Mouse (Mus musculus) erythroid progenitor cell, adult 5-6 weeks (primary cell): ENCODE results near the gene Usp17la. TPM values are rescaled to one million over a fixed set of nuclear protein-coding genes. Genes with fewer than 3 reads are reported as not detected.
"Not testable (repeated sequence)": the region's sequence is repeated elsewhere in the genome, so short reads cannot be mapped to it uniquely, and the experiment has no call there.

Experiments used
- ATAC-seq: replicated peaks from 2 replicates; pipeline ENCODE4 v1.8.0; 2016; ENCODE audit warnings: moderate number of reproducible peaks, mild to moderate bottlenecking, moderate TSS enrichment, inconsistent platforms; ENCODE audit not compliant: poor library complexity, low FRiP score, severe bottlenecking
- total RNA-seq, 2 experiments: library from RNA; stranded (forward) in 1 of 2; stranded (reverse) in 1 of 2; fragments of 150-400 nt in 1 of 2; fragments of 186-747, 209-891 nt in 1 of 2; gene quantifications; 2 replicates each; pipeline versions ENCODE4 v1.2.3 to v1.2.4; 2015 to 2017; ENCODE audit warnings: low replicate concordance in 2 of 2

Gene Usp17la
- total RNA-seq (2015; ENCODE audit: low replicate concordance) (not detected in 2 replicates), total RNA-seq (2017; ENCODE audit: low replicate concordance) (not detected in 2 replicates)

GRCm38 (mm10) chr7:104856709-104857108, at the start of gene Usp17la:
Usp17la (plus strand) TSS chr7:104857009.
- not testable (repeated sequence) for ATAC-seq

- ATAC-seq: not testable (repeated sequence)
Observed at GRCm38 (mm10) chr7:104810335-104810734, 46.5 kb upstream of the Usp17la start.

GRCm38 (mm10) chr7:104842503-104842902, 14.3 kb upstream of the Usp17la start, which contains the start of gene Usp17lb:
Usp17lb (minus strand) TSS chr7:104842603.
- no peak for ATAC-seq

- ATAC-seq: no peak
Observed at GRCm38 (mm10) chr7:104843731-104844287, 13.0 kb upstream of the Usp17la start.

- not testable (repeated sequence) for ATAC-seq
Observed at GRCm38 (mm10) chr7:104851546-104851945, 5.3 kb upstream of the Usp17la start.

- no peak for ATAC-seq
Observed at GRCm38 (mm10) chr7:104855248-104855750, 1.5 kb upstream of the Usp17la start.

- ATAC-seq: no peak
Observed at GRCm38 (mm10) chr7:104857683-104858082, 874 bp downstream of the Usp17la start.

GRCm38 (mm10) chr7:104861381-104861780, 4.6 kb downstream of the Usp17la start:
- no peak for ATAC-seq

GRCm38 (mm10) chr7:104877731-104878130, 20.9 kb downstream of the Usp17la start, which contains the start of gene Olfr665:
Olfr665 (plus strand) TSS chr7:104878031.
- ATAC-seq: no peak

GRCm38 (mm10) chr7:104895852-104896251, 39.0 kb downstream of the Usp17la start, which contains the start of gene Olfr666:
Olfr666 (minus strand) TSS chr7:104895952.
- ATAC-seq: no peak

Other genes with a start within 250 kb of the Usp17la start
- gene Olfr656, start 243.1 kb upstream of the Usp17la start, total RNA-seq (2015; ENCODE audit: low replicate concordance): not detected in 2 replicates
- not detected in 2 replicates for gene Olfr656, start 243.1 kb upstream of the Usp17la start, total RNA-seq (2017; ENCODE audit: low replicate concordance)
- not detected in 2 replicates for gene Olfr657, start 232.2 kb upstream of the Usp17la start, total RNA-seq (2015; ENCODE audit: low replicate concordance)
- gene Olfr657, start 232.2 kb upstream of the Usp17la start, total RNA-seq (2017; ENCODE audit: low replicate concordance): not detected in 2 replicates
- gene Olfr658, start 209.7 kb upstream of the Usp17la start, total RNA-seq (2015; ENCODE audit: low replicate concordance): not detected in 2 replicates
- gene Olfr658, start 209.7 kb upstream of the Usp17la start, total RNA-seq (2017; ENCODE audit: low replicate concordance): not detected in 2 replicates
- gene Olfr659, start 190.3 kb upstream of the Usp17la start, total RNA-seq (2015; ENCODE audit: low replicate concordance): not detected in 2 replicates
- gene Olfr659, start 190.3 kb upstream of the Usp17la start, total RNA-seq (2017; ENCODE audit: low replicate concordance): not detected in 2 replicates
- gene Olfr661, start 170.5 kb upstream of the Usp17la start, total RNA-seq (2015; ENCODE audit: low replicate concordance): not detected in 2 replicates
- gene Olfr661, start 170.5 kb upstream of the Usp17la start, total RNA-seq (2017; ENCODE audit: low replicate concordance): not detected in 2 replicates
- gene Usp17le, start 79.5 kb upstream of the Usp17la start, total RNA-seq (2015; ENCODE audit: low replicate concordance): not detected in 2 replicates
- not detected in 2 replicates for gene Usp17le, start 79.5 kb upstream of the Usp17la start, total RNA-seq (2017; ENCODE audit: low replicate concordance)
- gene Usp17lb, start 14.4 kb upstream of the Usp17la start, total RNA-seq (2015; ENCODE audit: low replicate concordance): not detected in 2 replicates
- not detected in 2 replicates for gene Usp17lb, start 14.4 kb upstream of the Usp17la start, total RNA-seq (2017; ENCODE audit: low replicate concordance)
- 2.1 TPM in 1 of 2 replicates, not detected in the other for gene Olfr665, start 21.0 kb downstream of the Usp17la start, total RNA-seq (2015; ENCODE audit: low replicate concordance)
- not detected in 2 replicates for gene Olfr665, start 21.0 kb downstream of the Usp17la start, total RNA-seq (2017; ENCODE audit: low replicate concordance)
- not detected in 2 replicates for gene Olfr666, start 38.9 kb downstream of the Usp17la start, total RNA-seq (2015; ENCODE audit: low replicate concordance)
- not detected in 2 replicates for gene Olfr666, start 38.9 kb downstream of the Usp17la start, total RNA-seq (2017; ENCODE audit: low replicate concordance)
- not detected in 2 replicates for gene Olfr667, start 64.5 kb downstream of the Usp17la start, total RNA-seq (2015; ENCODE audit: low replicate concordance)
- gene Olfr667, start 64.5 kb downstream of the Usp17la start, total RNA-seq (2017; ENCODE audit: low replicate concordance): not detected in 2 replicates
- not detected in 2 replicates for gene Olfr668, start 71.0 kb downstream of the Usp17la start, total RNA-seq (2015; ENCODE audit: low replicate concordance)
- not detected in 2 replicates for gene Olfr668, start 71.0 kb downstream of the Usp17la start, total RNA-seq (2017; ENCODE audit: low replicate concordance)
- gene Olfr669, start 77.2 kb downstream of the Usp17la start, total RNA-seq (2015; ENCODE audit: low replicate concordance): not detected in 2 replicates
- not detected in 2 replicates for gene Olfr669, start 77.2 kb downstream of the Usp17la start, total RNA-seq (2017; ENCODE audit: low replicate concordance)
- not detected in 2 replicates for gene Olfr670, start 105.6 kb downstream of the Usp17la start, total RNA-seq (2015; ENCODE audit: low replicate concordance)
- gene Olfr670, start 105.6 kb downstream of the Usp17la start, total RNA-seq (2017; ENCODE audit: low replicate concordance): not detected in 2 replicates
- gene Olfr671, start 122.1 kb downstream of the Usp17la start, total RNA-seq (2015; ENCODE audit: low replicate concordance): not detected in 2 replicates
- not detected in 2 replicates for gene Olfr671, start 122.1 kb downstream of the Usp17la start, total RNA-seq (2017; ENCODE audit: low replicate concordance)
- gene Olfr672, start 145.0 kb downstream of the Usp17la start, total RNA-seq (2015; ENCODE audit: low replicate concordance): not detected in 2 replicates
- gene Olfr672, start 145.0 kb downstream of the Usp17la start, total RNA-seq (2017; ENCODE audit: low replicate concordance): not detected in 2 replicates
- not detected in 2 replicates for gene Olfr675, start 171.5 kb downstream of the Usp17la start, total RNA-seq (2015; ENCODE audit: low replicate concordance)
- not detected in 2 replicates for gene Olfr675, start 171.5 kb downstream of the Usp17la start, total RNA-seq (2017; ENCODE audit: low replicate concordance)
- not detected in 2 replicates for gene Olfr676, start 175.7 kb downstream of the Usp17la start, total RNA-seq (2015; ENCODE audit: low replicate concordance)
- gene Olfr676, start 175.7 kb downstream of the Usp17la start, total RNA-seq (2017; ENCODE audit: low replicate concordance): not detected in 2 replicates
- not detected in 2 replicates for gene Olfr677, start 194.4 kb downstream of the Usp17la start, total RNA-seq (2015; ENCODE audit: low replicate concordance)
- gene Olfr677, start 194.4 kb downstream of the Usp17la start, total RNA-seq (2017; ENCODE audit: low replicate concordance): not detected in 2 replicates
- gene Olfr678, start 207.5 kb downstream of the Usp17la start, total RNA-seq (2015; ENCODE audit: low replicate concordance): not detected in 2 replicates
- not detected in 2 replicates for gene Olfr678, start 207.5 kb downstream of the Usp17la start, total RNA-seq (2017; ENCODE audit: low replicate concordance)
- gene Olfr679, start 224.2 kb downstream of the Usp17la start, total RNA-seq (2015; ENCODE audit: low replicate concordance): not detected in 2 replicates
- not detected in 2 replicates for gene Olfr679, start 224.2 kb downstream of the Usp17la start, total RNA-seq (2017; ENCODE audit: low replicate concordance)
- gene Olfr680-ps1, start 235.8 kb downstream of the Usp17la start, total RNA-seq (2015; ENCODE audit: low replicate concordance): not detected in 2 replicates
- gene Olfr680-ps1, start 235.8 kb downstream of the Usp17la start, total RNA-seq (2017; ENCODE audit: low replicate concordance): not detected in 2 replicates